Mouse (Mus musculus): ENCODE measurements around the gene Lin52.

DNA sequence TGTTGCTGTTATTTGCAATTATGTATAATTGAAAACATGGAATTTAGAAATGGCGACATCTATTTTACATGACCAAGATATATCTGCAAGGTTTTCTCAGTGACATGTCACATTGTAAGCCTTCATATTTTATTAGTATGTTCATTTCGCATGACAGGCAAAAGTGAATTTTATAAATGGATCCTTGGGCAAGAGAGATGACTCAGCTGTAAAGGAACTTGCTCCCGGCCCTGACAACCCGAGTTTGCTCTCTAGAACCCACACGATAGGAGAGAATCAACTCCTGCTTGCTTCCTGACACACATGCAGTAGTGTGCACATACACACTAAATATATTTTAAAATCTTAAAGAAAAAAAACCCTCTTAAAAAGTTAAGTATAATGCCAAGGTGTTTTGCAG is 10.2 kb downstream of the Lin52 start:
- TF ChIP-seq POLR2A (IDR thresholded peaks at IDR 0.05; ENCODE audit: insufficient read length, low read depth) (no peak), E2F4 (IDR thresholded peaks at IDR 0.05; ENCODE audit: insufficient read depth) (no peak), USF1 (IDR thresholded peaks at IDR 0.05; ENCODE audit: low read depth) (no peak), MYOD1 (IDR thresholded peaks at IDR 0.05; ENCODE audit: control insufficient read depth in 1 of 3, insufficient read length in 2 of 3, low read depth in 2 of 3) (no peak), CEBPB (IDR thresholded peaks at IDR 0.05; ENCODE audit: insufficient read depth, poor library complexity, severe bottlenecking) (no peak), POLR2AphosphoS2 (IDR thresholded peaks at IDR 0.05; ENCODE audit: insufficient read length, low read depth) (no peak), TCF12 (IDR thresholded peaks at IDR 0.05; ENCODE audit: insufficient read depth, poor library complexity, severe bottlenecking) (no peak), MAX (IDR thresholded peaks at IDR 0.05; ENCODE audit: low read depth) (no peak)

Data from myocyte (in vitro differentiated cells).